Mouse (Mus musculus) hindbrain, embryonic 14.5 days (tissue): ENCODE results near the gene Thra. TPM values are rescaled to one million over a fixed set of nuclear protein-coding genes. Genes with fewer than 3 reads are reported as not detected.
"Not testable (repeated sequence)": the region's sequence is repeated elsewhere in the genome, so short reads cannot be mapped to it uniquely, and the experiment has no call there.

ENCODE experiments used
- ATAC-seq: fragments of 200-750 bp; cut with Nextera tagmentation; 2 replicates; pipeline ENCODE4 v1.8.0; 2017; ENCODE audit warnings: moderate number of reproducible peaks, mild to moderate bottlenecking, moderate TSS enrichment, moderate library complexity; ENCODE audit not compliant: low FRiP score
- DNase-seq: peaks from one replicate; pipeline ENCODE4 v3.0.0-alpha.2; 2015; ENCODE audit warnings: low spot score
- H3K27ac ChIP-seq: fragments of 300-500 bp; sonication (generic); 2 replicates; pipeline ENCODE4 v1.5.1; 2014; ENCODE audit warnings: mild to moderate bottlenecking, moderate library complexity
- H3K27me3 ChIP-seq: fragments of 300-500 bp; sonication (generic); 2 replicates; pipeline ENCODE4 v1.6.1; 2014; ENCODE audit warnings: mild to moderate bottlenecking, low read length, mixed read lengths; ENCODE audit not compliant: control insufficient read depth, insufficient read depth
- H3K36me3 ChIP-seq: fragments of 300-500 bp; sonication (generic); replicated peaks from 2 replicates; pipeline ENCODE4 v1.6.1; 2014; ENCODE audit not compliant: control insufficient read depth, insufficient read depth
- H3K4me1 ChIP-seq: fragments of 300-500 bp; sonication (generic); replicated peaks from 2 replicates; pipeline ENCODE4 v1.6.1; 2014; ENCODE audit warnings: antibody characterized with exemption, low read length, mixed read lengths; ENCODE audit not compliant: control insufficient read depth, insufficient read depth
- H3K4me2 ChIP-seq: fragments of 300-500 bp; sonication (generic); replicated peaks from 2 replicates; pipeline ENCODE4 v1.6.1; 2014; ENCODE audit warnings: mild to moderate bottlenecking, moderate library complexity
- H3K4me3 ChIP-seq: fragments of 300-500 bp; sonication (generic); replicated peaks from 2 replicates; pipeline ENCODE4 v1.5.1; 2014; ENCODE audit warnings: mild to moderate bottlenecking, low read length
- H3K9ac ChIP-seq: fragments of 300-500 bp; sonication (generic); 2 replicates; pipeline ENCODE4 v1.6.1; 2014
- H3K9me3 ChIP-seq: fragments of 300-500 bp; sonication (generic); 2 replicates; pipeline ENCODE4 v1.6.1; 2016; ENCODE audit warnings: low read length; ENCODE audit not compliant: control insufficient read depth
- WGBS: fragments of 180-500 bp; shearing (Covaris S2); extraction: QIAGEN DNeasy Blood & Tissue Kit; methylation state at CpG from one replicate; pipeline ENCODE4 v1.1.7; 2014; 5-methylcytosine and 5-hydroxymethylcytosine counted together
- polyA plus RNA-seq: library from polyadenylated mRNA; unstranded; fragments of >200 nt; fragmentation: Nextera tagmentation; extraction: Ambion mirVana; gene quantifications from 2 replicates; pipeline ENCODE4 v1.2.1, GENCODE M21; 2014

Gene Thra
- polyA plus RNA-seq, 1 experiment from 2014 or later: 165 TPM

DNA sequence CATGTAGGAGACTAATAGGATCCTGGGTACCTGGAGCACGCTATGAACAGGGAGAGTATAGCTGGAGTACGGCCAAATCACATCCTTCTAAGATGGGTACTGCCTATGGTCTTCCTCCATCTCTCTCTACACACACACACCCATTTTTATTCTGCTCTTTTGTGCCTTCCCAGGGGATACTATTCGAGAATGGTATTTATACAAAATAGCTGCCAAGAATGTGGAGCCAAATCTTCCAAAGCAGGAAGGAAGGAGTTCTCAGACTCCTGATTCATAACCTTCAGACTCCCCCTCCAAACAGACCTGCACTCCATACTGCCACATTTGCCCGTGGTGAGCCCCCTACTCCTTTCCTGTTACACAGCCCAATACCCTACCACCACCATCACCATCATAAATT lies 9.7 kb upstream of the Thra start:
- H3K36me3 ChIP-seq: peaks cover 18% of the 10 kb centered on the region
- no peaks in the 10 kb centered on the region for H3K9me3 ChIP-seq
- H3K27ac ChIP-seq: no peak overlapping the region
- ATAC-seq: no peak
- no peak overlapping the region for H3K9ac ChIP-seq
- no peak overlapping the region for H3K4me3 ChIP-seq
- no peak overlapping the region for H3K4me2 ChIP-seq
- WGBS: 60% methylated on average over 4 of the region's 4 CpGs
- no peak for DNase-seq
- H3K4me1 ChIP-seq: peaks cover 8% of the 10 kb centered on the region
- H3K27me3 ChIP-seq: no peaks in the 10 kb centered on the region

DNA sequence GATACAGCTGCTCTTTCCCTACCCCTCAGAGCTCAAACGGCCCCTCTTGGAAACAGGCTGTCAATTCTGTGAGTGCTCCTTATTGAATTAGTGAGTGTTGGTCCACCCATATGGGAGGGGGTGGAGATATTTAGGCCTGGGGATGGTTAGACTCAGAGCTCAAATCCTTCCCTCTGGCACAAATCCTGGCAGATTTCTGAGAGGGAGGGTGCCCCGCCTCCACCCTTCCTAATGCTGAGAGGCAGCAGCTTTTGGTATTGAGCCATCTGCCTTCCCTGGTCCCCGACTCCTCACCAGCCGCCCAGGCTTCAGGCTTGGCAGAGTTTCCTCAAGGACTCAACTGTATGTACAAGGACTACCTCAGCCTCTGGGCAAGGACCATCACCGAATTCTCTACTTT lies 9.3 kb upstream of the Thra start:
- WGBS: 59% methylated on average over 5 of the region's 5 CpGs
- Histone ChIP-seq H3K4me2 (no peak overlapping the region), H3K4me1 (peaks cover 8% of the 10 kb centered on the region), H3K27ac (no peak overlapping the region), H3K9ac (no peak overlapping the region), H3K9me3 (no peaks in the 10 kb centered on the region), H3K36me3 (peaks cover 14% of the 10 kb centered on the region), H3K4me3 (no peak overlapping the region), H3K27me3 (no peaks in the 10 kb centered on the region)
- ATAC-seq (no peak), DNase-seq (no peak)

DNA sequence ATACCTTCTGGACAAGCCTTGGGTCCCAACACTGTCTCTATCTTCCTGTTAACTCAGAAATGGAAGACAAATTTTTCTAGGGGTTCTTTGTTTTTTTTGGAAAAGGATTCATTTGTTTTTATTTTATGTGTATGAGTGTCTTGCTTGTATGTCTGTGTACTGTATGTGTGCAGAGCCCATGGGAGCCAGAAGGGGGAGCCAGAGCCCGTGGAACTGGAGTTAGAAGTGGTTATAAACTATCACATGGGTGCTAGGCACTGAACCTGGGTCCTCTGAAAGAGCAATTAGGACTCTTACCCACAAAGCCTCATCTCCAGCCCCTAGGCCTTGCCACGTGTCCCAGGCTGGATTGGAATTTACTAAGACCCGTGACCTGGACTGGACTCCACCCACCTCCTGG lies 6.4 kb upstream of the Thra start:
- Histone ChIP-seq H3K9ac (no peak overlapping the region), H3K27me3 (no peaks in the 10 kb centered on the region), H3K36me3 (no peaks in the 10 kb centered on the region), H3K4me1 (peaks cover 12% of the 10 kb centered on the region), H3K4me3 (no peak overlapping the region), H3K27ac (no peak overlapping the region), H3K4me2 (no peak overlapping the region), H3K9me3 (no peaks in the 10 kb centered on the region)
- 81% methylated on average over 3 of the region's 3 CpGs for WGBS
- ATAC-seq (no peak), DNase-seq (no peak)

DNA sequence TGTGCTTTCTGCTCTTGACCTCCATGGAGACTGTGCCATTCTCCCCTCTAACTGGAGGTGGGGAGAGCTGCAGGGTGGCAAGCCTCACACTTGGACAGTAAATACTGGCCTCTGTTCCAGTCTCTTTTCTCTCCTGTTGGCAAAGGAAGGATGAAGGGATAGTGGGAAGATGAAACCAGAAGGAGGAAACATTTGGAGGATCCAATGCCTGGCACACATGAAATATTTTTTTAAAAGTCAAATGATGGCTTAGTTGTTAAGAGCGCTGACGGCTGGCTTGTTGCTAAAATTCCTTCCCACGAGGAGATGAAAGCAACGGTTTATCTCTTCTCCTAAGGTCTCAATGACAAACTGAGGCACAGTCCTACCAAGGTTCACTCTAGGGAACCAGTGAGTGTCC lies 5.3 kb upstream of the Thra start:
- DNase-seq (no peak), ATAC-seq (no peak)
- Histone ChIP-seq H3K27ac (no peak overlapping the region), H3K9ac (no peak overlapping the region), H3K4me1 (peaks cover 23% of the 10 kb centered on the region), H3K27me3 (no peaks in the 10 kb centered on the region), H3K9me3 (no peaks in the 10 kb centered on the region), H3K36me3 (no peaks in the 10 kb centered on the region), H3K4me3 (no peak overlapping the region), H3K4me2 (no peak overlapping the region)
- 96% methylated on average over 4 of the region's 4 CpGs for whole genome bisulfite sequencing

DNA sequence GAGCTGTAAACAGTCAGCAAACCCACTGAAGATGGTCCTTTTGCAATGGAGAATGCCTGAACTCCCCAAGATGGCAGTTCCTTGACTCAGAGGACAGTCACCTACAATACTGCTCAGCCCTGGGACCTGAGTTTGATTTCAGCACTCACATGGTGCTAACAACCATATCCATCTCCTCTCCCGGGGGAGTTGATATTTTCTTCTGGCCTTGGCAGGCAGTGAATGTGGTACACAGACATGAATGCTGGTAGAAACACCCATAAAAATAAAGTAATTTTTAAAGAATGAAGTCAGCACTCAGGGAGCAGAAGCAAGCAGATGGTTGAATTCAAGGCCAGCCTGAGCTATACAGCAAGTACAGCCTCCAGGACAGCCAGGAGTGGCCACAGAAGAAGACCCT lies 4.3 kb upstream of the Thra start:
- Histone ChIP-seq H3K27ac (no peak overlapping the region), H3K9me3 (no peaks in the 10 kb centered on the region), H3K27me3 (no peaks in the 10 kb centered on the region), H3K4me3 (no peak overlapping the region), H3K9ac (no peak overlapping the region), H3K4me1 (peaks cover 34% of the 10 kb centered on the region), H3K36me3 (no peaks in the 10 kb centered on the region), H3K4me2 (no peak overlapping the region)
- no peak for ATAC-seq
- no peak for DNase-seq
- 92% methylated on average over 1 of the region's 1 CpGs for WGBS

DNA sequence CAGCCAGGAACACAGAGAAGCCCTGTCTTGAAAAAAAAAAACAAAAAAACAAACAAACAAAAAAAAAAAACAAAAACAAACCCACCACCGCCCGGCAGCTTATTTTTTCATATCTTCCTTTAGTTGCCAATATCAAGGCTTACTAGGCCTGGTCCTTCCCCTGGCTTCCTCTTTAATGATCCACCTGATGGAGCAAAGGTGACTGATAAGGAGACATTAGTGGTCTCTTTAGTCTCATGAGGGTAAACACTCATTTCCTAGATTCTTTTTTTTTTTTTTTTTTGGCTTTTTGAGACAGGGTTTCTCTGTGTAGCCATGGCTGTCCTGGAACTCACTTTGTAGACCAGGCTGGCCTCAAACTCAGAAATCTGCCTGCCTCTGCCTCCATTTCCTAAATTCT lies 3.2 kb upstream of the Thra start:
- ATAC-seq, H3K9me3 ChIP-seq, H3K9ac ChIP-seq, H3K4me2 ChIP-seq, H3K4me3 ChIP-seq, DNase-seq, H3K27me3 ChIP-seq, H3K27ac ChIP-seq, H3K36me3 ChIP-seq: not testable (repeated sequence)
- peaks cover 36% of the 10 kb centered on the region for H3K4me1 ChIP-seq
- WGBS: 96% methylated on average over 2 of the region's 2 CpGs

DNA sequence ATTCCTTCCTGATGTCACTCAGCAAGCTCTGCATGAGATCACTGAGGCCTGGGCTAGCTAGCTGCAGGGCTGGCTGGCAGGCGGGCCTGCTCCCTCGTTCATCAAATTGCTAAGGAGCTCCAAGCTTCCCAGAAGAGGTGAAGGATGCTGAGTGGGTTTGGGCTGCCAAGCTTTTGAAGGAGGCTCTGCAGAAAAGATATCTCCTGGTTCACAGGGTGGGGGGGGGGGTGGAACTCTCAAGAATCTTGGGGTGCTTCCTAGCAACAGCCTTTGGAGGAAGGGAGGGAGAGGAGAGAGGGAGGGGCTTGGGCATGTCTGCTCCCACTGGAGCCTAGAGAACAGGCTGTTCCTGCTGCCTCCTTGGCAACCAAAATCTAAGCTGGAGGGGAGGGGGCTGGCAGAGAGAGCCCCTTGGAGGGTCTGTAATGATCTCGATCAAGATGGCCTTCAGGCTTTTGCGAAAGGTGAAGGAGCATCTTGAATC lies 2.0 kb upstream of the Thra start:
- WGBS: 16% methylated on average over 4 of the region's 4 CpGs
- no peaks in the 10 kb centered on the region for H3K9me3 ChIP-seq
- H3K36me3 ChIP-seq: no peaks in the 10 kb centered on the region
- no peak overlapping the region for H3K4me3 ChIP-seq
- H3K4me1 ChIP-seq: peaks cover 38% of the 10 kb centered on the region
- H3K27ac ChIP-seq: peak overlapping the region; percentile 83
- no peak overlapping the region; the same call in 1 of the 2 replicates for H3K4me2 ChIP-seq
- DNase-seq (peak; percentile 28), ATAC-seq (no peak)
- H3K27me3 ChIP-seq: no peaks in the 10 kb centered on the region
- peak overlapping the region; percentile 36; the same call in 1 of the 2 replicates for H3K9ac ChIP-seq

DNA sequence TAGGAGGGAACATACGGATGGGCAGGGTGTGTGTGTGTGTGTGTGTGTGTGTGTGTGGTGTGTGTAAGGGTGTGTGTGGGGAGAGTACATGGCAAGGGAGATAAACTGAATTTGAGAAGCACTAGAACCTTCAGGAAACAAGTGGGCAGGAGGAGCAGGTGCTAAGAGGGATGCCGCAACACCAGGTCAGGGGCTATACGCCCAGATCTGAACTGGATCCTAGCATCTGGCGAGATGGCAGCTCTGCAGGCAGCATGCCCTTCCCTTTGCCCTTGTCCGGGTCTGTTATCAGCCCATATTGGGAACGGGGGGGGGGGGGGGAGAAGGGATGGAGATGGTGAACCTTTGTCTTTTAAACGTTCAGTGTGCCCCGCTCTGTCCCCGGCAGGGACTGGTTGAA lies 1.5 kb upstream of the Thra start:
- H3K36me3 ChIP-seq: no peaks in the 10 kb centered on the region
- ATAC-seq (no peak), DNase-seq (no peak)
- H3K27ac ChIP-seq: peak overlapping the region; percentile 83
- H3K9ac ChIP-seq: no peak overlapping the region
- H3K4me1 ChIP-seq: peaks cover 43% of the 10 kb centered on the region
- no peak overlapping the region; the same call in 1 of the 2 replicates for H3K4me2 ChIP-seq
- no peaks in the 10 kb centered on the region for H3K27me3 ChIP-seq
- H3K9me3 ChIP-seq: no peaks in the 10 kb centered on the region
- WGBS: 52% methylated on average over 8 of the region's 9 CpGs
- no peak overlapping the region for H3K4me3 ChIP-seq

DNA sequence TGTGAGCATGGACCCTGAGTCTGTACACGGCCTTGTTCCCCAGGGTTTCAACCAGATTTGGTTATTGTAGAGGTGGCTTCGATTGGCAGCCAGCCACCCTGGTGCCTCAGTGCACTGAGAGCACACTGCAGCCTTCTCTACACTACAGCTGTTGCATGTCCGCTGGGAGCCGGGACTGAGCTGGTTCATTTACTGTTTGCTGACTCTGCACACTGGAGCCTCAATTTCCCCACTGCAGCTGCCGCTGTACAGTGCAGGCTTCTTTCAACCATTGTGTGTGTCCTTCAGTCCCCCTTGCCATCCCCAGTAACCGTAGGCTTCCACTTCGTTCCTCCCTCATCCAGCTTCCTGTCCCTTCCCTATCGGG lies 429 bp upstream of the Thra start:
- H3K9ac ChIP-seq: peak overlapping the region; percentile 100
- ATAC-seq (no peak), DNase-seq (peak; percentile 61)
- no peaks in the 10 kb centered on the region for H3K36me3 ChIP-seq
- H3K4me2 ChIP-seq: peak overlapping the region; percentile 96
- 7% methylated on average over 8 of the region's 8 CpGs for WGBS
- H3K4me3 ChIP-seq: peak overlapping the region; percentile 95
- no peaks in the 10 kb centered on the region for H3K27me3 ChIP-seq
- H3K9me3 ChIP-seq: no peaks in the 10 kb centered on the region
- peaks cover 54% of the 10 kb centered on the region for H3K4me1 ChIP-seq
- peak overlapping the region; percentile 100 for H3K27ac ChIP-seq

DNA sequence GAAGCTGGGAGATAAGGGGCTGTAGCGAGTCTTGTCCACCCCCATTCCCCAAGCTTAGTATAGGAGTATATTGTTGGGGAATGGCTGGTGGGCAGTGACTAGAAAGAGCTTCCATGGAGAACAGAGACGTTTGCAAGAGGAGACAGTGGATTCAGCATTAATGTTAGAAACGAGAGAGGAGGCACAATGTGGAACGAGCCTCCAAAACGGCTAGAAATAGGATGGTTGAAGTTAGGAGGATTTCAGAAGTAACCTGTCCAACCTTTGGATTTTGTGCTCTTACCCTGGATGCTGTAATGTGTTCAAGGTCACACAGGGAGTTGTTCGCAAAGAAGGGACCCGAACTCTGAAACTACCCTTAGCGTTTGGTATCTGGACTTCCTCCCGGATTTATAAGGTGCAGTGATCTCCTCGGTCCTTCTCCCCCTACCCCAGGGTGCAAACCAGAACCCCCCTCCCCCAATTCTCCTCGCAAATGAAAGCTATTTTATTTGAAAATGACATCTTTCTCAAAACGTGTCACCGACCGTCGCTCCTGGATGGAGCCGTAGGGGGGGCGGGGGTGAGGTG lies 698 bp downstream of the Thra start:
- Histone ChIP-seq H3K4me2 (peak overlapping the region; percentile 96), H3K27me3 (no peaks in the 10 kb centered on the region), H3K4me3 (peak overlapping the region; percentile 95), H3K4me1 (peaks cover 65% of the 10 kb centered on the region), H3K9me3 (no peaks in the 10 kb centered on the region), H3K27ac (peak overlapping the region; percentile 100), H3K9ac (peak overlapping the region; percentile 100), H3K36me3 (no peaks in the 10 kb centered on the region)
- ATAC-seq (no peak), DNase-seq (peak; percentile 46)
- 0% methylated on average over 17 of the region's 17 CpGs for WGBS
